Mouse (Mus musculus): ENCODE results near the gene Mis18a. TPM values are rescaled to one million over a fixed set of nuclear protein-coding genes. Genes with fewer than 3 reads are reported as not detected.
A peak's percentile ranks its signal among the peaks of the same experiment; 100 is the strongest.

Gene Mis18a
- total RNA-seq (2021) (1 to 10 TPM; 2.8 to 3.7 TPM), polyA plus RNA-seq (2012; rRNA removed) (3.9 and 5.0 TPM in 2 replicates)
- long read RNA-seq, partial matches to known transcripts, result 0 of 1 reads
- long read RNA-seq, other reads (novel, unspliced or antisense), result 0 of 1 reads

DNA sequence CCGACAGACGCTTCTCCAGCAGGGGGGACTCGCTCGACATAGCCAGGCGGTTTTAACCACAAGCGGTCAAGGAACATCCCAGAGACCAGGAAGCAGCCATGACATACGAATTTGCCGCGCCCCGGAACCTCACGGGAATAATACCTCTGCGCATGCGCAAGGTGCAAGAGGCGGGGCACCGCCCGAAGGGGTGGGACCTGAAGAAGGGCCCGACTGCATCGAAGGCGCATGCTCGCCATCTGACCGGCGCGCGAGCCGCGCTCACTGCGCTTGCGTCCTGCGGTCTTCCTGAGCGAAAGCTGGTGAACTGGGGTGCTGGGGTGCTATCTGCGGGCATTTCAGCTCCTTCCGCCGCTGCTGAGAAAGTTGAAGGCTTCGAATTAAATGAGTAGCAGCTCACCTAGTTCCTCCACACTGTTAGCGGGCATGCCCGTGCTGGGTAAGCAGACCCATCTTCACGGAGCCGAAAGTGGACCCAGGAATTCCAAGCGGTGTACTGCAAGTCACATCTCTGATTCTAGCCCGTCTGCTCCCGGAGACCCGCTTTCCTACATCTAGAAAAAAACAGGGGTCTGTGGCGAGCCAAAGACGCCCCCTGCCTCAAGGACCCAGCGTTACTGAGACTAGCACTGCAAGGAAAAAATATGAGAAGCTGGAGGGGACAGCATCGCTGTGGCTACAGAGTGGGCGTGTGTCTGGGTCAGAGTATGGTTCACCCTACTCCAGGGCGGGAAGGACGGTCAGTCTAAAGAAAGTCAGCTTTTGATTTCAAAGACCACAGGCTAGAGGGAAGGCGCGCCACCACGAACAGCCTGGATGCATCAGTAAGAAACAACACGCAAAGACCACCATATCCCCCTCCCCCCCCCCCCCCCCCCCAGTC, at the start of gene Mis18a:
Mis18a (minus strand) TSS at position 172 of the 883 bp plus-strand sequence.
- DNase-seq, result peak; percentile 97

DNA sequence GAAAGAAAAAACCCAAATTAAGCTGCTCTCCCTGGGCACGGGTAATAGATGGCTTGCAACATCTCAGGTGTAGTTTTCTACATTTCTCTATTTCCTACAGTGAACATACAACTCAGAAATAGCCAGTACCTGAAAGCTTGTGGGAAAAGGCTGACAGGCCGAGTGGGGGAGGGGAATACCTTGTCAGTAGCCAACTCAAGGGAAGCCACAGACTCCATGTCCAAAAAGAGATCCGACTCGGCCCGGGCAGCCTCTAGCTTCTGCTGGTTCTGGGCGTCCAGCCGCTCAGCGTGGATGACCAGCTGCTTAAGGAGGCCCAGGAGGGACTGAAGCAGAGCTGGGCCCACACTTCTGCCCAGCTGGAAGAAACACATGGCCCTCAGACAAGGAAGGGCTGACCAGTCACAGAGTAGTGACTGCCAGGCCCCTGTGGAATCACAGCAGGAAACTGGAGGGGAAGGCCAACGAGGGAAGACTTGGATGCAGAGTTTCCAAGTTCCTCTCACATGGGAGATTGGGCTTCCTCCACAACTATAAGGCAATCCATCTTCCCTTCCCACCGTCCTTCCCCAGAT, 48.8 kb upstream of the Mis18a start:
- no peak for DNase-seq

DNA sequence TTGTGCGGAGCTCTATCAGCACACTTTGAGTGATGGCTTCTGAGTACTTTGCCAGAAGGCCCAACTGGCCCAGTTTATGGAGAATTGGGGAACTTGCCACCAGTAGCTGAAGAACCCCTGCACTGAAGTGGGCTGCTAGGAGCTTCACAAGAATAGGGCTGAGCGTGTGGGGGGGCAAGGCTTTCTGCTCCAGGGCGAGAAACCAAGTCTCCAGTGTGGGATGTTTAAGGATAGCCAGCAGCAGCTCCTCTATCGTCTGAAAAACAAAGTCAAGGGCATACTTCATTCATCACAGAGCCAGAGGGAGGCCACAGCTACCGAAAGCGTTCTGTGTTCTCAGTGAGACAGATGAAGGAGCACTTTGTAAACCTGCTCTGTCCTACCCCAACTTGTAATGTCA, 47.4 kb upstream of the Mis18a start:
- peak; percentile 65 for DNase-seq

DNA sequence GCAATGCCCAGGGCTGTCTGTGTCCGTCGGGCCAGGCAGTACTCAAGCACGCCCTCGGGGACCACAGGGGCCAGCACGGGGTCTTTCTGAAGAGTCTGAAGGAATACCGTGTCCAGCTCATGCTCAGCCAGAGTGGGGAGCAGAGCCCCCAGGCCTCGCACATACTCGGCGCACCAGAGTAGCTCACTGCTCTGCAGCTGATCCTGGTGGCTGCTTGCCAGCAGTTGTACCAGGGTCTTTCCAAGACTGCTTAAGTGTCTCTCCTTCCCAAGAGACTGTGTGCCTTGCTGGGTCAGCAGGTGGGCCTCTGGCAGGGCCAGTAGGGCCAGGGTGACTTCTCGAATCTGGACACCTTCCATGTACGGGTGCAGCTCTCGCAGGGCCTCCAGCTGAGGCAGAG, 47.0 kb upstream of the Mis18a start:
- DNase-seq, result no peak

DNA sequence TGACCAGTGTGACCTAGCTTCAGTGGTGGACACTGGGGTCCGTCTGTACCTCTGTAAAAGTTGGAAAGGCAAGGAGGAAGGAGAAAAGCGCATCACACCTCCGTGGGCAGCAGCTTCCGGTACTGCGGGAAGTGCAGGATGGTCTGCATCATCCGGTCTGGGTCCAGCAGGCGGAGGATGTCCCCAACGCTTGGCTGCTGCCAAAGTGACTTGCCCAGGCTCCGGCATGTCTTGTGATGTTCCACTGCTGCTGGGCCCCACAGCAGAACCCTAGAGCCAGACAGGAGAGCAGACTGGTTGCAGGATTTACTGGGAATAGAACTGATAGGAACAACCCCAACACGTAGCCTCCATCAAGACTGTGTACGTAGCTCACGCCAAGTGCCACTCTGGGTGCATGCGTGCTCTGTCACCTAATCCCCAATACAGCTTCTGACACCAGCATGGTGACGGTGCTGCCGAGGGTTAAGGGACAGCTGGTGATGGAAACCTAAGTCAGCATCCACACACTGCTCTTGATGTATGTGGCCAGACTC, 39.8 kb upstream of the Mis18a start:
- no peak for DNase-seq

DNA sequence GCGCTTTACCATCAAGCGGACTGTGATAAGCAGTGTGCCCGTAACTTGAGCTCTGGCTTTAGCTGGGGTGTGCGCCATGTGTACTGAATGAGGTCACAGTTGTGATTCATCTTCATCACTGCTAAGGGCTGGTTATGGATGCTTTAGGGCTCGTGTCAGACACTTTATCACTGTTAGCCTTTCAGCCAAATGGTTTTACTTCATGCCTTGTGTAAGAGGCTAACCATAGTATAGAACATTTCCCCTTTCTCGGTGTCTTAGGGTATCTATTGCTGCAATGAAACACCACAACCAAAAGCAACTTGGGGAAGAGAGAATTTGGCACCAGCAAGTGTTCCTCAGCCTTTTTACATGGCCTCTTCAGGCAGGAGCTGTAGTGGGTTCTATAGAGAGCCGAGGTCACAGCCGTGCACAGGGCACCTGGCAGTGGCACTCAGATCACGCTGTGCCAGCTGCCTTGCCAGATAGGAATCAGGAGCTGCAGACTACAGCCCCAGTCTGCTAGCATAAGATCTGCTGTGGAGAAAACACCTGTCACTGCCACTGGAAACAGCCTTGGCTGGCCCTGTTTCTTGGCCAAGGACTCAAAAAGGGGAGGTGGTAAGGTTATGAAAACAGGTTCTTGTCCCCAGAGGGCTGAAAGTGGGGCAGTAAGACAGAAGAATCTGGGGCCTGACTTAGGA, 38.1 kb upstream of the Mis18a start:
- DNase-seq, result peak; percentile 77

DNA sequence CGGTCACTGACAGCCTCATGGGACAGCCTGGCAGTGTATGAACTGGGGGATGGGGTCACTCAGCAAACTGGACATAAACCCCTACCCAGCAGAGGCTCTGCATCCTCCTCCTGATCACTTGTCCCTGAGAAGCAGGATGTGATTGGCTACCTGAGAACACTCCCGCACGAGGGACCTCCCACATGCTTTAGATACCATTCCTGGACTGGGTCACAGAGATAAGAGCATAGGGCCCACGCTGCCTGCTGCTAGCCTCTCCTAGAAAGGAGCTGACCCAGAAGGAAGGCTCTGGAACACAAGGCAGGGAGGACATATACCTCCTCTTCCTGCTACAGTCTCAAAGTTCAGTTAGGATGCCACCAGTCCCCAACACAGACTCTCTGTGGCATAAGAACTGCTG, 33.3 kb upstream of the Mis18a start:
- DNase-seq, result no peak

DNA sequence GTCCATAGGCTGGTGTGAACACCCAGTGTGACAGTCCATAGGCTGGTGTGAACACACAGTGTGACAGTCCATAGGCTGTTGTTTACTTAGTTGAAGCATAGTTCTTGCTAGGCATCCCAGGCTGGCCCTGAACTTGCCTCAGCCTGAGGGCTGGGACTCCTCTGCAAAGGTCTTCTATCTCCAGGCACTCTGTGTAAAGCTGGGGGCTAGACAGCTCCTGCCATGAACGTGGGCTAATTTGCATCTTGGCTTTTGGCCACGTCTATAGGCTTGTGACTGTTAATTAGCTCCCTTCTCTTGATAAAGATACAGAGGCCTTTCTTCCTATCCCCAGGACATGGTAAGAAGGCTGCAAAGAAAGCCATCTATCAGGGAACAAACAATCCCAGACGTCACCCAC, 32.1 kb upstream of the Mis18a start:
- no peak for DNase-seq

DNA sequence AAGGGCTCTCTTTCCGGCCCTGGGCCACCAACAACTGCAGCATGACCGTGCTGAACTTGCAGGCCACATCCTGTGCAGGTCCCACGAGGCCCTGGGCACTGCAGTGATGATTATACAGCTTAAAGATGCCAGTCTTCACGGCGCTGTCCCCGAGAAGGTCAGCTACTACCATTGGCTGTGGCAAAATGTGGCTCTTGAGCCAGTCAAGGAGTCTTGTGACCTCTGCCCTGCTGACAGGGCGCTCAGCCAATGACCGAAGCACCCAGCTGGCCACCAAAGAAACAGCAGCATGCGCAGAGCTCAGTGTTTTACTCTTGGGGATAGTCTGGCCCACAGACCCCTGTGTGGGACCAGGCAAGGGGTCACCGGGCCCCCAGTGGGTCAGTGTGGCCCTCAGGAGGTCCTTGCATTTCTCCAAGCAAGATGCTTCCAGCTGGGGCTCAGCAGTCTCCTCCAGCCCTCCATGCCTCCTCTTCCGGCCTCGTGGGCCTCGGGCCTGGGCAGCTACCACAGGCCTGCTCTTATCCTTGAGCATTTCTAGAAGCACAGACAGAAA, 26.3 kb upstream of the Mis18a start:
- DNase-seq, result no peak

DNA sequence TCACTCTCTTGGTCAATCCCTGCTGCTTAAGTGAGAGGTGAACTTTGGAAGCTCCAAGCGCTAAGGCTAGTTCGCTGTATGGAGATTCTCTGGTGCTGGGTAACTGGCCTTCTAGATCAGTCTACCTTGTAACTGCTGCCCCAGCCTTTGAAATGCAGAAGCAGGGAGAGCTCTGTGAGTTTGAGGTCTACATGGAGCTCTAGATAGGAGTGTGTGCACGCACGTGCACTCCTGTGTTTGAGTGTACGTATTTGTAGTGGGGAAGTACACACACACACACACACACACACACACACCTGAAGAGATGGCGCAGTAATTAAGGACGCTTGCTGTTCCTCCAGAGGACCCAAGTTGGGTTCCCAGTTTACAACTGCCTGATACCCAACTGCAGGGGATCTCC, 21.0 kb upstream of the Mis18a start:
- no peak for DNase-seq

DNA sequence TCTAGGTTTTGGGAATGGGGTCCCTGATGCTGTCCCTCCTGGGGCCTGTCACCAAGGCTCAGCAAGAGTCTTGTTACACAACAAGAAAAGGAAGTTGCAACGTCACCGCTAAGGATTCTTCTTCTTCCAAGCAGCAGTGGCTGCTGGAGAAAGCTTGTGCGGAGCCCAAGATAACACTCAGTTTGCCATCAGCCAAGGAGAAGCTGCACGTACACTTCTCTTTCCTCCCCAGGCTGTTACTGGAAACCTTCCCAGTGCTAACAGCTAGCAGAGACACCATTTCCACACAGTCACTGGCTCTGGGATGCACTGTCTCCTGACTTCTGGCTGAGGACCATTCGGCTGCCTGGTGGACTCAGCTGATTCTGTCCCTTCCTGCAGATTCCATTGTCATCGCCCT, 19.9 kb upstream of the Mis18a start:
- DNase-seq, result no peak

DNA sequence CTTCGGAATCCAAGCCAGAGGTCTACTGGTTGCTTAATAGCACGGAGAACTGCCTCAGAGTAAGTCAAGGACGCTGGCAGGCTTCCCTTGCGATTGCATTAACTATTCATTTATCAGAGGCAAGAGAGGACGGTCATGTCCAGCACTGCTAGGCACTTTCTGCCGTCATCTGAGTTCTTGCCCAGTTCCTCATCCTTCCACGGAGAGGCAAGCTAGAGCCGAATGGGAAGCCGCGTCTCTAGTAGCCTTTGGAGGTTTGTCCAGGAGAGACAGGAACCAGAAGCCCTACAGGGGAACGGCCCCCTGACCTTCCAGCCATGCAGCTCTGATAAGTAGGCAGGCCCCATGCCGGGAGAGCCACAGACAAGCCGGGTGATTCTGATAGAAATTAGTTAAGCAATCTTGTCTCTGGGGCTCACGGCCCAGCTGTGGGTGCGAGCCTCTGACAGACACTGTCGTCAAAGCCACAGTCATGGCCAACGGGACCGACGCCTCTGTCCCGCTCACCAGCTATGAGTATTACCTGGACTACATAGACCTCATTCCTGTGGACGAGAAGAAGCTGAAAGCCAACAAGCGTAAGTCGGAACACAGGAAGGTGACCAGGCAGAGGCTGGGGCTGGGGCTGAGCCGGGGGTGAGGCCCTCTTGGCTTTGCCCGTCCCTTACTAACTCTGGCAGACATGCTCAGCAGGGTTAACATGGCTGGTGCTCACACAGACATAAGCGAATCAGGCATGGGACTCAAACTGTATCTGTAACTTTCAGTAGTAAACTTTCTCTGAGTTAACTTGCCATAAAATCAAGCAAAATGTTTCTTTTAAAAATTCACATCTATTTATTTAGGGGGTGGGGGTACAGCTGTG, 11.1 kb upstream of the Mis18a start, which contains the start of gene Mrap:
Mrap (plus strand) TSS at position 116 of the 865 bp plus-strand sequence.
- DNase-seq, result peak; percentile 96

DNA sequence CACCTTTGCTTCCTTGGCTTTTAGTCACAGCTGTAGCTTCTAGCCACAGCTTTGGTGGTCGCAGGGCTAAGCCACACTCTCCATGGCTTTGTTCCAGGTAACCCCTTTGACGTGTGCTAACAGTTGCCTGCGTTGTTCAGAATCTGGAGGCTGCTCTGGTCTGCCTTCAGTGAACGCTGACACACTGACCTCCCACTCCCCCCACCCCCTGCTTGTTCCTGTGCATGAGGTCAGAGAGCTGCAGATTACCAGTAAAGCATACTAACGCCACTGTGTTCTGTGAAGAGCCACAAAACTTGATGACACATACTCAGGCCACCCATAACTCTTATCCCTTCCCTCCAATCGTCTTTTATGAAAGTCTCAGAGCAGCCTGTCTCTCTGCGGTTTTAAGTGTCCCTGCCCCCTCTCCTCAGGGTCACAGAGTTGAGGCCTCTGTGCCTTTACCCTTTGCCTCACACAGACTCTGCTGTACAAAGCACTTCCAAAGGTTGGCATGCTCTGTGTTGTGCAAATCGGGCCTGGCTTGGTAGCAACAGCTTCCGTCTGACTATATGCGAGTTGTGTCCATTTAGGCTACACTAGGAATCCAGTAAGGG, 9.6 kb upstream of the Mis18a start:
- peak; percentile 91 for DNase-seq

DNA sequence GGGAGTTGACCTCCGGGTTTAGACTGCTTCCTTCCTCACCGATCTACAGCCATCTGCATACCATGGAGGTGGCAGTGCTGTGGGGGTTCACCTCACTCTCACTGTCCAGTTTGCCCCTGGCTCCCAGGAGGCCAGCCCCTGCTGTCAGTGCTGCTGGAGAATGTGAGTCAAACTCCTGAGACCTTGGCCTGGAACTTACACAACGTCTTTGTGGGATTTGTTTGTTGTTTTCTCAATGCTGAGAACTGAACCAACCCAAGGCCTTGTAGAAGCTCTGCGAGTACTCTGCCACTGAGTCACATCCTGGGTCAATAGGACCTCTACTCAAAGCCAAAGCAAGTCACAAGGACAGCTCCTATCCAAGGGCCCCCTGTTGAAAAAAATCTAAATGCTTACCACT, 8.4 kb upstream of the Mis18a start:
- DNase-seq, result peak; percentile 90

DNA sequence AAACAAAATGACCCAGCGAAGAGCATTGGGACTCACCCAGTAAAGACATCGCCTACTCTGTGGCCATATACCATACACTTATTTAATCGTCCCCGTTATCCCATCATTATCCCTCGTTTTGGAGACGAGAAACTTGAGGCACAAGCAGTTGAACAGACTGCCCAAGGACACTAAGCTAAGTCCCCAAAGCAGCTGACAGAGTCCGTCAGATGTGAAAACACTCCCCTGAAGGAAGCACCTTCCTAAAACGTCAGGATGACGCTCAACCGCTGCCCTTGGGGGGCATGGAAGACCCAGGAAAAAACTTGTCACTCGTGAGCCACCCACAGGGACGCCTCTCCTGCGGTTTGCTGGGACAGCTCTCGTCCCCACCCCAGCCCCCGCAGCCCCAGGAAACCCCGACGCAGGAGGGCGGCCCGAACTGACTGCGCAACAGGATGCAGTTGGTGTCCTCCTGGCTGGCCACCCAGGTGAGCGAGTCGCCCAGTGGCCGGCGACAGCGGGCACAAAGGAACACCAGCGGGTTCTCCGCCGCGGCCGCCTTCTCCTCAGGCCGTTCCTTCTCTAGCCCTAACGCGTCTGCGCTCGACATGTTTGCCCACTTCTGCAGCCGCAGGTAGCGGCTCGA, 490 bp downstream of the Mis18a start:
- DNase-seq, result no peak

DNA sequence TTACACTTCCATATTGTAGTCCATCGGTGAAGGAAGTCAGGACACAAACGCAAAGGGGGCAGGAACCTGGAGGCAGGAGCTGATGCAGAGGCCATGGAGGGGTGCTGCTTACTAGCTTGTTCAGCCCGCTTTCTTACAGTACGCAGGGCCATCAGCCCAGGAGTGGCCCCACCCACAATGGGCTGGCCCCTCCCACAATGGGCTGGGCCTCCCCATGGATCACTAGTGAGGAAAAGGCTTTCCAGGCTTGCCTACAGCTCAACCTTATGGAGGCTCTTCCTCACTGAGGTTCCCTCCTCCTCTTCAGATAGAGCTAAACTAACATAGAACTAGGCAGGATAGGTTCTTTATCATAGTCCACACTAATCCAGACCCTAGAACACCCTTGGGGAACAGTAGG, 3.2 kb downstream of the Mis18a start:
- no peak for DNase-seq

DNA sequence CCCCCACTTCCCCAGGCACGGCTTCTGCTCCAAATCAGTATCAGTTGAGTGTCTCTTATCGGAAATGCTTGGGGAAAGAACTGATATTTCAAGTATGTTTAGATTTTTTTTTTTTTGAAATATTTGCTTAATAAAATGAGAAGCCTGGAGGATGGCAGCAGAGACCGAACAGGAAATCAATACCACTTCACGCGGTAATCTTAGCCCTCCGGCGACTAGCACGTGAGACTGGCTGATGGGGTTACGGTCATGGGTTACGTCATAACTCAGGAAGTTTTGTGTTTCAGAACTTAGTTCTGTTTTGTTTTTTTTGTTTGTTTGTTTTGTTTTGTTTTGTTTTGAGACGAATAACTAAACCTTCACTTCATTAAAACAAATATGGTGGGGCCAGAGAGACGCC, 16.9 kb downstream of the Mis18a start:
- no peak for DNase-seq

DNA sequence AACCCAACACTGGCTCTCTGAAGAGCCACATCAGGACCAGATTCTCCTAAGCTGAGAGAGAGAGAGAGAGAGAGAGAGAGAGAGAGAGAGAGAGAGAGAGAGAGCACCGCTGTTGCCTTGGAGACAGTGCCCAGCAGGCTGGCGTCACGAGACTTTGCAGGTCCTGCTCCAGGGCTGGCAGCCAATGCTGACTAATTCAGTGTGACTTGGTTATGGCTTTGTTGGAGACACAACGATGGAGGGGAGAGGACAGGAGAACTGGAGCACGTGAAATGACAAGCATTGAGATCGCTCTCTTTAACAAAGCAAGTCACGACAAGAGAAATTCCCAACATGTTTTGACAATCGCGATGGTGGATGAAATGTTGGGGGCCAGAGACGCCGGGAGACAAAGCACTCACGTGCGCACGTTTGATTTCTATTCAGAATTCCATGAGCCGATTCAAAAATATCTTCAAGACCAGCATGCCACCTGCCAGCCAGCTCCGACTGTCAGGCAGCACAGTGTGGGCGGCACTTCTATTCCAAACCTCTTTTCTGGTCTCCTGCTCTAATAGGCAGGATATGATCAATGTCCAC, 17.4 kb downstream of the Mis18a start:
- DNase-seq, result peak; percentile 86

DNA sequence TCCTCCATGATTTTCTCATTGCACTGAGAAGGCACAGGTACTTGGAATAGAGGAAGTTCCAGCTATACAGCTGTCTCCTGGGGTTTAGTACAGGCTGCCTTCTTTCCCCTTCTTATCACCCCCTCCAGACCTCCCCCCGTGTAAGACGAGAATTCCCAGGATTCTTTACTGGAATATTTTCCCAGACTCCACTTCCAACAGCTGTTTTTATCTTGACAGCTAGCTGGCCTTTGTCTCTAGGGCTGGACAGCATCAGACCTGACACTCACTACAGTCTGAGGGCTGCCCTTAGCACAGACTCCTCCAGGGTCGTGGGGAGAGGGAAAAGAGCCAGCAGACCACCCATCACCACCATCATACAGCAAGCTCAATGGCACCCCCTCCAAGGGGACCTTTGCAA, 20.9 kb downstream of the Mis18a start:
- DNase-seq, result no peak

Data from adrenal gland, adult 2 months (tissue).